Mouse (Mus musculus) C2C12 (cell line): ENCODE measurements around the gene 1700061G19Rik. TPM values are rescaled to one million over a fixed set of nuclear protein-coding genes. Genes with fewer than 3 reads are reported as not detected.

ENCODE experiments used
- H3K27me3 ChIP-seq: one replicate; pipeline ENCODE4 v1.6.1; 2011; ENCODE audit not compliant: control insufficient read depth, insufficient read depth, insufficient read length
- H3K36me3 ChIP-seq: one replicate; pipeline ENCODE4 v1.6.1; 2011; ENCODE audit not compliant: control insufficient read depth, insufficient read depth
- H3K4me3 ChIP-seq: one replicate; pipeline ENCODE4 v1.5.1; 2011; ENCODE audit warnings: mild to moderate bottlenecking, control low read depth; ENCODE audit not compliant: poor library complexity, insufficient read depth, severe bottlenecking
- H3K79me2 ChIP-seq: one replicate; pipeline ENCODE4 v1.6.1; 2011; ENCODE audit not compliant: control insufficient read depth, insufficient read depth
- H3K79me3 ChIP-seq: one replicate; pipeline ENCODE4 v1.6.1; 2011; ENCODE audit warnings: low read depth, control low read depth
- H3ac ChIP-seq: one replicate; pipeline ENCODE3; 2011; ENCODE audit warnings: low read depth; ENCODE audit not compliant: control insufficient read depth, insufficient read length
- CEBPB ChIP-seq: IDR thresholded peaks from one replicate; pipeline ENCODE4 v1.6.1; 2011; ENCODE audit warnings: low read depth, mild to moderate bottlenecking, control low read depth, moderate library complexity
- CTCF ChIP-seq: IDR thresholded peaks from one replicate; pipeline ENCODE4 v1.5.1; 2011; ENCODE audit not compliant: control insufficient read depth, insufficient read depth, insufficient read length
- FOSL1 ChIP-seq: IDR thresholded peaks from one replicate; pipeline ENCODE4 v1.8.0; 2011; ENCODE audit warnings: mild to moderate bottlenecking, low read length; ENCODE audit not compliant: poor library complexity, insufficient read depth, severe bottlenecking
- MAX ChIP-seq: IDR thresholded peaks from one replicate; pipeline ENCODE4 v1.6.1; 2011; ENCODE audit warnings: mild to moderate bottlenecking, control low read depth
- MYOD1 ChIP-seq: IDR thresholded peaks from one replicate; pipeline ENCODE4 v1.6.1; 2011; ENCODE audit warnings: low read depth; ENCODE audit not compliant: control insufficient read depth, insufficient read length
- MYOG ChIP-seq: IDR thresholded peaks from one replicate; pipeline ENCODE4 v1.6.1; 2011; ENCODE audit not compliant: control insufficient read depth, insufficient read length; ENCODE audit errors: extremely low read depth
- USF1 ChIP-seq: IDR thresholded peaks from one replicate; pipeline ENCODE4 v1.6.1; 2011; ENCODE audit warnings: low read depth, mild to moderate bottlenecking, control low read depth, moderate library complexity
- long read RNA-seq, 2 experiments: library from polyadenylated mRNA; unstranded; transcript quantifications; one replicate each; pipeline ENCODE4 v2.0.0; 2019 to 2020
- polyA plus RNA-seq: library from polyadenylated mRNA; unstranded; fragments of >200 nt; fragmentation: generic; extraction: Trizol; gene quantifications from one replicate; pipeline ENCODE4 v1.2.1, GENCODE M21; 2012; ENCODE audit warnings: missing spikeins

1700061G19Rik gene
- 0.02 TPM for polyA plus RNA-seq
- long read RNA-seq, experiment 1 = 0 reads
- long read RNA-seq, experiment 2, partial matches to known transcripts = 0 of 1 reads
- long read RNA-seq, experiment 2, other reads (novel, unspliced or antisense) = 1 of 1 reads

- Histone ChIP-seq H3K4me3 (no peak within 1 kb of the TSS), H3K79me2 (no peaks in the 10 kb centered on the region), H3K27me3 (peaks cover 4% of the 10 kb centered on the region), H3ac (no peak within 1 kb of the TSS), H3K79me3 (no peaks in the 10 kb centered on the region), H3K36me3 (no peaks in the 10 kb centered on the region)
- TF ChIP-seq FOSL1 (no peak), USF1 (no peak), CTCF (no peak), CEBPB (no peak), MYOG (no peak), MAX (no peak), MYOD1 (no peak)
These were observed at the start of gene 1700061G19Rik for GRCm38 (mm10) chr17:56874936-56875651. 1700061G19Rik (plus strand) TSS chr17:56875477.

GRCm38 (mm10) chr17:56826718-56827117 is 48.6 kb upstream of the 1700061G19Rik start:
- no peak overlapping the region for H3K4me3 ChIP-seq
- no peaks in the 10 kb centered on the region for H3K79me3 ChIP-seq
- H3ac ChIP-seq = no peak overlapping the region
- no peaks in the 10 kb centered on the region for H3K36me3 ChIP-seq
- no peaks in the 10 kb centered on the region for H3K27me3 ChIP-seq
- no peak for TF ChIP-seq MYOG
- no peak for TF ChIP-seq FOSL1
- no peak for TF ChIP-seq USF1
- no peak for TF ChIP-seq MAX
- TF ChIP-seq CTCF = no peak
- TF ChIP-seq CEBPB = no peak
- no peak for TF ChIP-seq MYOD1
- H3K79me2 ChIP-seq = no peaks in the 10 kb centered on the region

GRCm38 (mm10) chr17:56829171-56829570 is 46.1 kb upstream of the 1700061G19Rik start:
- no peak for TF ChIP-seq USF1
- TF ChIP-seq MYOG = no peak
- H3K79me2 ChIP-seq = no peaks in the 10 kb centered on the region

GRCm38 (mm10) chr17:56829795-56830194 is 45.5 kb upstream of the 1700061G19Rik start:
- Histone ChIP-seq H3K79me3 (no peaks in the 10 kb centered on the region), H3K4me3 (no peak overlapping the region), H3K36me3 (no peaks in the 10 kb centered on the region), H3ac (no peak overlapping the region), H3K79me2 (no peaks in the 10 kb centered on the region), H3K27me3 (no peaks in the 10 kb centered on the region)
- TF ChIP-seq CTCF (no peak), MYOD1 (no peak), FOSL1 (no peak), MAX (no peak), CEBPB (no peak), MYOG (no peak), USF1 (no peak)

More at GRCm38 (mm10) chr17:56829171-56829570, 46.1 kb upstream of the 1700061G19Rik start:
- no peaks in the 10 kb centered on the region for H3K79me3 ChIP-seq
- no peak overlapping the region for H3ac ChIP-seq
- H3K4me3 ChIP-seq = no peak overlapping the region
- H3K36me3 ChIP-seq = no peaks in the 10 kb centered on the region
- H3K27me3 ChIP-seq = no peaks in the 10 kb centered on the region

GRCm38 (mm10) chr17:56830411-56831110 is 44.7 kb upstream of the 1700061G19Rik start, which contains the start of gene Rfx2:
Rfx2 (minus strand) TSS chr17:56831013.
- Histone ChIP-seq H3K79me3 (no peaks in the 10 kb centered on the region), H3K36me3 (no peaks in the 10 kb centered on the region), H3K4me3 (peak within 1 kb of the TSS; percentile 32), H3K27me3 (peaks cover 3% of the 10 kb centered on the region), H3ac (peak within 1 kb of the TSS; percentile 75), H3K79me2 (no peaks in the 10 kb centered on the region)
- TF ChIP-seq CEBPB = no peak
- TF ChIP-seq USF1 = no peak
- TF ChIP-seq MYOD1 = no peak
